Mouse (Mus musculus): ENCODE data around the gene Eif3g.

Gene Eif3g

DNA sequence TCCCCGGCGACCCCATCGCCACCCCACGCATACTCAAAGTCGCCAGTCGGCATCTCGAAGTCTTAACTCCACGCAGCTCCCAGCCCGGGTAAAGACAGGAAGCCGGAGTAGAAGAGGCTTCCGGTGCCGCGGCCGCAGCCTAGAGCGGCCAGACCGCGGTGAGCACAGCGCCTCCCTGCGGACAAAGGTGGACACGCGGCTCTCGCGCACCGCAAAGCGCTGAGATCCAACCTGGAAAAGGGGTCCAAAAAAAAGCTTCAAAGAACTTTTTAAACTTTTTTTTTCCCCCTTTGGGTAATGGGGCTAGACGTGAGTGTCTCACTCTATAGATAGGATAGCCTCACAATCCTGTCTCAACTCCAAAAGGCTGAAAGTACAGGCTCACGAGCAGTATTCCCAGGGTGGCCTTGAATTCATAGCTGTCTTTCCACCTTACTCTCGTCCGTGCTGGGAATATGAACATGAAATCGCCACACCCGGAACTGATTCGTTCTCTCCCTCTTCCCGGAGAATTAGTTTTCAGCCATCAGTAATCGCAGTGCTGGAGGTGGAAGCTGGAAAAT is at the start of gene Eif3g:
Eif3g (minus strand) TSS at position 113 of the 563 bp plus-strand sequence.
- peak; percentile 81 for DNase-seq (ENCODE audit: low spot score)

DNA sequence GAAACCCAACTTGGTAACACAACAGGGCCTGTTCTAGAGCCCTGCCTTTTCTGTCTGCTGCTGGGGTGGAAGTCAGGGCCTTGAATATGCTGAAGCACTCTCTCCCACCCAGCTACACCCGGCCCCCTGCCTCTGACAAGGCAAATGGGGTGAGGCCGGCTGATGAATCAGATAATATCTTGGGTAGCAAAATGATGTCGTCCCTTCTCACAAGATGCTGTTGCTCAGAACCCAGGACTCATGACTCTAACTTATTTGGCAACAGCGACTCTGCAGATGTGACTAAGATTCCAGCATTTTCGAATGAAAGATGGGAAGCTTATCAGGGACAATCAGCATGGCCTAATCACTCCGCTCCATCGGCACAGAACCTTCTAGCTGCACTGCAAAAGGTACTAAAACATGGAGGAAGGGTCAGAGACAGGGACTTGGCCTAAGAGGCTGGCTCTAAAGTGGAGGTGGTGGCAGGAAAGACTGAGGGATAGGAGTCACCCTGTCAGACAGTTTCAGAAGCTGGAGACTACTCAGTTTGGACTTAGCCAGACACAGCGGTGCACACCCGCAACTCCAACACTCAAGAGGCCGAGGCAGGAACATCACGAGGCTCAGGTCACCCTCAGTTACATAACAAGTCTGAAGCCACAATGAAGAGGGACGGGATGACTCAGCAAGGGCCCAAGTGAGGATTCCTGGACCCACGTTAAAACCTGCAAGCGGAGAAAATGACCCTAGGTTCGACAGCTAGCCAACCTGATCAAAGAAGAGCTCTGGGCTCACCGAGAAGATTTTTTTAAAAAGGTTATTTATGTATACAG is 47.9 kb upstream of the Eif3g start:
- DNase-seq (ENCODE audit: low spot score) = no peak

DNA sequence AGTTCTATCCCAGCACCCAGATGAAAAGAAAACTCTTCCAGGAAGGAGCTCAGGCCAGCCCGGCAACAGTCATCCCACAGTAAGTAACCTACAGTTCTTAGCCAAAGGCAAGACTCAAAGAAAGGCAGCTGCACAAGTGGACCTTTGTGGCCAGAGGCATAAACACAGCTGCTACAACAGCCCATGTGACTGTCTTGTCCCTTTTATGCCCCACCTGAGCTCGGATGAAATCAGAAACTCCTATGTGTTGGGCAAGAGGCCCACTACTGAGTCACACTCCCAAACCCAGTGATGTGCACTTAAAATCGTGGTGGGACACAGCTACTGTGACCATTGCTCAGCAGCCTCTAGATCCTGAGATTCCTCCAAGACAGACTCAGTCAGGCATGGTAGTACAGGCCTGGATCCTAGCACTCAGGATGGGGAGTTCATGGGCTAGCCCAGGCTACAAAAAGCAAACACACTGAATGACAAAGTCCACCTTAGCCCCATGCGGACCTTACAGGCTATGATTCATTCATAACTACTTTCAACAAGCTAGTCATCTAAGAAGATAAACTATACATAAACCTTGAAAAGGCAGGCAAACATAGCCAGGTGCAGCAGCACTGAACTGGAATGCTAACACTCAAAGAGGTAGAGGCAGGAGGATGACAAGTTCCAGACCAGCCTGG is 46.4 kb upstream of the Eif3g start:
- DNase-seq (ENCODE audit: low spot score) = no peak

DNA sequence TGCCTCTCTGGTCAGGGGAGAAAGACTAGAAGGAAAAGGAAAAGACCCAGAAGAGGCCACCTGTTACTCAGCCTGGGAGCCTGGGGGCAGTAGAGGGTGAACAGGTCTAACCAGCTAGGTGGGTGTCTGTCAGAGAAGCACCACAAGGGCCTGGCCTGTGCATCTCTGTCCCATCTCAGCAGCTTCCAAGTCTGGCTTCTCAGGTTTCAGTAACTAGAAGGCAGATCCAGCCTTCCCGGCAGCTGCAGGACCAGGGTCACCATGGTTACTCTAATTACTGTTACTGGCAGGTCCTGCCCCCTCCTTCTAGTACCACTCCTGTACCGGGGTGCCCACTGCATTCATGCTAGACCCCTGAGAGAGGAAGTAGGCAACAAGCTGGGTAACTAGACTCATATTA is 45.5 kb upstream of the Eif3g start:
- no peak for DNase-seq (ENCODE audit: low spot score)

DNA sequence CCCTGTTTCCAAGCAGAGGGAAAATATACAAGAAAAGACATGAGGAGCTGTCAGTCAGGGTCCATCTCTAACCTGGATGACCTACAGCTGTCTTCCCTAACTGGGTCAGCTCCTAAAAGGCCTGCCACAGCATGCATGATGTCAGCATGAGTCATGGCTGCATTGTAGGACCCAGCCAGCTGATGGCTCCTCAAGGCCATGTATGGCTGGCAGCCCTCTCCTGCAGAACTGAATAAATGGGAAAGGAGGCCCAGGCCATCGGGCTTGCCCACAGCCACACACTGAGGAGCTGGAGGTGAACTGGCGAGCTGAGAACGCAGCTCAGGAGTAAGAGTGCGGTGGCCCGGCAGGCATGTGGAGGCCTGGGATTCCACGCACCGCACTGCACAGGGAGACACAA is 45.0 kb upstream of the Eif3g start:
- DNase-seq (ENCODE audit: low spot score) = no peak

DNA sequence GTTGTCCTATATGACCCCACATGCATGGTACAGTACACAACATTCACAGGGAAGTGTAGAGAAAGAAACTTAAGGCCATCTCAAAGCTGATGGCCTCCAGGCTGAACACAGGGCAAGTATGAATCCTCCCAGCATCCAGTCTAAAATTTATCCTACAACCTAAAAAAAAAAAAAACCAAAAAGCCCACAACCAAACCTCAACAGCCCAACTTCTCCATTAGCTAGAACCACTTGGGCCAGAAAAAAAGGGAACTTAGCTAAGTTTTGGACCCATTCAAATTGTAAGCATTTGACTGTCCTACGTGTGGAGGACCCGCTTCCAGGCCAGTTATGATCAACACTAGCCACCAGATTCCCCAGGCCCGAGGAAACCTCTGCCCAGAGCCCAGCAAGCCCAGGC is 24.8 kb upstream of the Eif3g start:
- DNase-seq (ENCODE audit: low spot score) = no peak

DNA sequence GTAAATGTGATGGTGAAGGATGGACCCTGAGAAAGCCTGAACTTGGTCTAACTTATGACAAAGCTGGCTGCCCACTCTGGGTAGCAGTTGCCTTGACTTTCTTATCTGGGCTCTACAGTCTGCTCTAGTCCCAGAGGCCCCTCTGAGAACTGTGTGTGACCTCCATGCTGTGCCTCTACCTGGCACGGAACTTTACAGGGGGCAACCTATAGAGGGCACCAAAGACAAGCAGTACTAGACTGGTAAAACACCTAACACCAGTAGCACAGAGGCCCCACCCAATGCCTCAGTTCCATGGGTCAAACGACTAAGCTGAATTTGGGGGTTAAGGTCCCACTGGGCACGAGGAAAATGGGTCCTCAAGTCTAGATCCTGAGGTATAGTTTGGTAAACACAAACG is 17.7 kb upstream of the Eif3g start:
- peak; percentile 59 for DNase-seq (ENCODE audit: low spot score)

DNA sequence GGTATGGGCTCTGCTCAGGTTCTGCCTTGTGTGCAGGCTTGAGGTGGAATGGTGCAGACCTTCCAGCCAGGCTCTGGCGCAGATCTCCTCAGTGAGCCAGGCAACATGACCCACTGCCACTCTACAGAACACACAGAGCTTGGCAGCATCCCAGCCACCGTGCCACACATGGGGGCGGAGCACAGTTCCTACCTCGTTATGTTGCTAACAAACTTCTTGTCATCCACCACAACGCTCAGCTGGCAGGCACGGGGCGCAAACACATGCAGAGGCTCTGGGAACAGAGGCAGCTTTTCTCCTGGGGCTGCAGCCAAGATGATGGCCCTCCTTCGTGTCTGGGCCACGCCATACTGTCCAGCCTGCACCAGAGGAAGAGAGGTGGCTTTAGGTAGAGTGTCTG is 11.5 kb upstream of the Eif3g start:
- no peak for DNase-seq (ENCODE audit: low spot score)

DNA sequence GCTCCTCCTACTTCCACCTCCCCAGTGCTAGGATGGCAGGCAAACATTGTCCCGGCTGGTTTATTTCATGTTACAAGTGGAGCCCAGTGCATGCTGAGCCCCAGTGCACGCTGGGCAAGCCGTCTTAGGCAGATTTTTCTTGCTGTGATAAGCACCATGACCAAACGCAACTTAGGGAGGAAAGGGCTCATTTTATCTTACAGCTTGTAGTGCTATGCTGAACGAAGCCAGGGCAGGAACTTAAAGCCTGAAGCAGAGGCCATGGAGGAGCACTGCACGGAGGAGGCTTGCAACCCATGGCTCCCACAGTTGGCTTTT is 3.7 kb upstream of the Eif3g start:
- DNase-seq (ENCODE audit: low spot score) = no peak

DNA sequence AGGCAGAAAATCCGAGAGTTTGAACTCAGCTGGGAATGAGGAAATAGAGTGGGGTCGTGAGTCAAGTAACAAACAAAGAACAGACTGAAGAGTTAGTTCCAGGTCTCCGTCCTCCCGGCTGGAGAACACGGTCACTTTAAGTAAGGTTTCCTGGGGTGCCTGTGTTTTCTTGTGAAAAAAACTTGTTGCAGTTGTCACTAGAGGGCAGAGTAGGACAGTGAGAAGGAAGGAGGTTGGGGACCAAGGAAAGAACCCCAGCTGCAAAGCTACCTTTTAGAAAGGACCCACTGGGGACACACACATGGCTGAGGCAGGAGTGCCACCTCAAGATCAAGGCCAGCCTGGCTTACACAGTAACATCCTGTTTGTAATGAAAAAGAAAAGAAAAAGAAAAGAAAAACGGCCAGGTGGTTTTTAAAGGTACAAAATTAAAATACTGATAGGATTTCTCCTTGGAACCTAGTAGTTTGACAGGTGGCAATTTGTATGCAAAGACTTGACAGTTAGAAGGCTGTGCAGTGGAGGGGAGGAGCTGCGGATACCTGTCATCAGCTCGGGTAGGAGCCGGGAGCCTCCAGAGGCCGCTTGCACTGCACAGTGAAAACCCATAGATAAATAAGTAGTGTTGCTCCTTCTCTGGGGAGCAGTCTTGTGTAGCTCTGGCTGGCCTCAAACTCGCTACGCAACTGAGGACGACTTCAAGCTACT is 3.2 kb upstream of the Eif3g start:
- peak; percentile 68 for DNase-seq (ENCODE audit: low spot score)

DNA sequence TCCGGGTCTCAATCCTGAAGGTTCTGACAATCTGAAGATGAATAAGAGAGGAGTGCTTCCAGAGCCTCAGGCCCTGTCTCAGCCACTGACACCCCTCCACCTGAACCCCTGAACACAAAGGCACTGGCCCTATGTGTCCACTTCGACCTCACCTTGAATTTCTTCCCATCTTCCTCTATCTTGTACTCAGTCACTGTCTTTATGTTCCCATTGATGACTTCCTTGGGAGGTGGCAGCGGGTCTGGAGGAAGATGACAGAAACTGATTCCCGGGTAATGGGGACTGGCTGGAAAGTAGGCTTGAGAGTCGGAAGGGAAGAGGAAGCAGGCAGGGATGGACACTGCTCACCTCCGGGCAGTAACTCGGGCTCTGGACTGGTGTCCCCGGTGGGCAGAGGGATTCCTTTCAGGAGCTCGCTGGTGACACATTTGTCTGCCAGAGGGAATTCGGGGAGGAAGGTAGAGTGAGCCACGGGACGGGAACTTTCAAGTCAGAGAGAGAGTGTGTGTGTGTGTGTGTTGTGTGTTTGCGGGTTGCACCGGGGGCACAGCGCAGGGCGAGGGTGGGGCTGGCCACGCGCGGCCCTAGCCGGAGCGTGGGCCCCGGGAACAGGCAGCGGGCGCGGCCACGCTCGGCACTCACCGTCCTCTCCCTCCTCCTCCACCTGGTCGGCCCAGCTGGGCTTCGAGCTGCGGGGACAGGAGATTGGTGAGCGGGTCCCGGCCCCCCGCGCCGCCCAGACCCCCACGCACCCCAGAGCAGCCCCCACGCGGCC is 500 bp downstream of the Eif3g start:
- DNase-seq (ENCODE audit: low spot score) = no peak

DNA sequence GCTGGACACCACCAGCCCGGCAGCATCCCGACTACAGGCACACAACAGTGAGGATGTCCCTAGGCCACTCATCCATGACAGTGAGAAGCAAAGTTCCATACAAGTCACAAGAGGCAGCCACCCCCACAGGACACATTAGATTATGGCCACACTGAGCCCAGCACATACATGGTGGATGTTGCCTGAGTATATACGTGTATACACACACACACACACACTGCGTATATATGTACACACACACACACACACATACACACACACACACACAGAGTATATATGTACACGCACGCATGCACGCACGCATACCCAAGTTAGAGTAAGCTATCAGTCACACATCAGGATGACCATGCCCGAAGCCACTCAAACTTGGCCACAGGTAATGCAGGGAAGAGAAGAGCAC is 3.0 kb downstream of the Eif3g start:
- DNase-seq (ENCODE audit: low spot score) = no peak

DNA sequence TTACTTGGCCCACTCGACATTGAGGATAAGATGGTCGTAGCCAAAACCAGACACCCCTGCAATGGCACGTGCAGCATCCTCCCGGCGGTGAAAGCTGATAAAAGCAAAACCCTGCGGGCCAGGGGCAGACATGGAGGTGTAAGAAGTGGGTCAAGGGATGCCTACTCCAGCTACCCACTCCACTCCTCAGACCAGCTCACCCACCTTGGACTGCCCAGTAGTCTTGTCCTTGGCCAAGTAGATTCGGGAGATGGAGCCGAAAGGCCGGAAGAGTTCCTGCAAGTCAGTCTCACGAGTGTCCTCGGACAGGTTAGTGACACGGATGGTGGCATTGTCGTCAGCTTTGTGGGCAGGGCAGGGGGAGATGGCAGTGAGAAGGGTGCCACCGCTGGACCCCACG is 3.8 kb downstream of the Eif3g start:
- no peak for DNase-seq (ENCODE audit: low spot score)

DNA sequence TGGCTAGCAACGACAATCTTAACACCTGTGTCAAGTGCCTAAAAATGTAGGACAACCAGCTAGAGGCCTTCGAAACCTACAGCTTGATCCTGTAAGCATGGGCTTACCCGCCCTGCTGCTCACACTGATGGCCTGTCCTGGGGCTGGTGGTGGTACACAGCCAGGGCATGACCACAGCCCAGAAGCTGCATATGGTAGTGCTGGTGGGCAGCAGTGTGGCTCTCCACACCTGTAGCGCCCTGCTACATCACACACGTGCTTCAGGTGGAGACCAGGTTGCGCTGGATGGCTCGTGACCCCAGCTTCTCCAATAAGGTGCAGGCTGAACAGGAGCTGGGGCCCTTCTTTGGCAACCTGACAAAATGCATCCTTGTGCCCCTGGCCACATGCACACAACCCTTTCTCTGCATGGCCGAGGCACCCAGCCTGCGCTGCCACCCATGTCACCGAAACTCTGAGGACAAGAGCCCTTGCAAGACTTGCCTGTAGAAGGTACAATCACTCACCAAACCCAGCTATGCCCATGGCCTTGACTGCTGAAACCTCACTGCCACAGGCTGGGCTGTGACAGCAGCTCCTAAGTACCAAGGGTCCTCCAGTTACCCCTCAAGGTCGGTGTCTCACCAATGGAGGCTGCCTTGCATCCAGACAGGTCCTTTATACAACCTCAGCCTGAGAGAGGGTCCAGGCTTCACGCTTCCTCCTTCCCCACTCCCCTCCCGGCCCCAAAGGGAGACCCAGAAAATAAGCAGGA is 4.7 kb downstream of the Eif3g start:
- DNase-seq (ENCODE audit: low spot score) = no peak

DNA sequence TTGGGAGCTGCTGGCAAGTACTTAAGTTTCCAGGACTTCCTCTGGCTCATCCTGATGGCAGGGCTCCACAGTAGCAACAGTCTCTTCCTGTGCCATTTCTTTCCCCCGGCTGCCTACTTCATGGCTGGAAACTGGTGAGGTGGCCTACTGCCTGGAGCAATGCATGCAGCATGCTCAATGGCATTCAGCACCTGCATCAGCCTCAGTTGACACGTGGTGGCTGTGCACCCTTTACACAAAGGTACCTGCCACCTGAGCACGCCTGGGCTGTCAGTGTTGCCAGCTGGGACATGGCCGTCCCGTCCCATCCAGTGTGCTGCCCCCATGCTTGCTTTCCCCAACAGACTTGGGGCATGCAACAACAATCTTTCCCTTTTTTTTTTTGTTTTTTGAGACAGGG is 5.4 kb downstream of the Eif3g start:
- no peak for DNase-seq (ENCODE audit: low spot score)

DNA sequence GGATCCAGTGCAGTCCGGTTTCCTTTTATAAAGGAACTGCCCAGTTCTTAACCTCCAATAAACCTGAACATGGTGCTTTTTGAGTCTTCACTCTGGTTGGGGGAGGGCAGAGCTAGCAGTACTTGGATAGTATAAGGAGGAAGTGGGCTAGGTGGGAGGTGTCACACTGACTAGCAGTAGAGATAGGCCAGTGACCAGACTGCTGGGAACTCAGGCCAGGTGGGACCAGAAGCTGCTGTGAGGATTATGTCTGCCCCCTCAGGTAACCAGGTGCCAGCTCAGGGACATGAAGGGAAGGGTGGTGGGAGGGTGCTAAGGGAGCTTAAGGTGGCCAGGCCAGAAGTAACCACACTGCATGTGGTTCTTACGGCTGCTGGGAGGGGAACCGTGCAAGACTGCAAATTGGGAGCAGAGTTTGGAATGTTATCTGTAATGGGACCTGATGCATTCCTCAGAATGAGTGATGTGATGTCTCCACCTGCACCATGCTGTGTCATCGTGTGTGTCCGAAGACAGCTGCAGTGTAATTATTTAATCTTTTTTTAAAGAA is 6.2 kb downstream of the Eif3g start:
- no peak for DNase-seq (ENCODE audit: low spot score)

DNA sequence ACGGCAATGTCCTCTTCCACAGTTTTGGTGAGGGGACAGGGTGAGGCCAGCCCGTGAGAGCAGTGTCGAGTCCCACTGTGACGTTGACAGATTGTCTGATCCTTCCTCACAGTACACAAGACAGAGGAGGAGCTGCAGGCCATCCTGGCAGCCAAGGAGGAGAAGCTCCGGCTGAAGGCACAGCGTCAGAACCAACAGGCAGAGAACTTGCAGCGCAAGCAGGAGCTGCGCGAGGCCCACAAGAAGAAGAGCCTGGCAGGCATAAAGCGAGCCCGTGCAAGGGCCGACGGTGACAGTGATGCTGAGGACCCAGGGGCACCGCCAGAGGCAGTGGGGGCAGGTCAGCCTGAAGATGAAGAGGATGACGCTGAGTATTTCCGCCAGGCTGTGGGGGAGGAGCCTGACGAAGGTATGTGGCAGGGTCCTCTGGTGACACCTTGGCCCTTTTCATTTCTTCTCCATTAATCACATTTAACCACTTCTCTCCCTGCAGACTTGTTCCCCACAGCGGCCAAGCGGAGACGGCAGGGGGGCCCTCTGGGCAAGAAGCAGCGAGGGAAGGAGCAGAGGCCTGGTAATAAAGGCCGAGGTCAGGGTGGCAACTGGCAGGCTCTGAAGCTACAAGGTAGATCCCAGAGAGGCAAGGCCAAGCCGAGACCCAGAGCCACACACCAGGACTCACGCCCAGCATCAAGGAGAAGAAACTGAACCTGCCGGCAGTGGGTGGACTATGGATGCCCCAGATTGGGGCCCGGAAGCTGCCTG is 6.9 kb downstream of the Eif3g start:
- no peak for DNase-seq (ENCODE audit: low spot score)

DNA sequence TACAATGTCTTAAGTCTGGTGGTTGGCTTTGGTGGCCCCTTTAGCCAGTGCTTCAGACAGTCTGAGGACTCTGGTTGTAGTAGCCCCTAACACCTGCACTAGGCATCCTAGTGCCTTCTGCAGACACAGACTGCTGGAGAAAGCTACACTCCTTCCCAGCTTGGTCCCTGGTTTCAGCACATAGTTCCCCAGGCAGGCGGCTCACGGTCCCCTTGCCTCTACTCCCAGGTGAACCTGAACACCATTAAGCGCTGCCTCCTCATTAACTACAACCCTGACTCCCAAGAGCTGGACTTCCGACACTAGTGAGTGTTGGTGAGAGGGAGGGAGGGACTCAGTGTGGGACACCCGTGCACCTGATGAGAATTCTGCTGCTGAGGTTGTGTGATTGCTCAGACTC is 8.0 kb downstream of the Eif3g start:
- DNase-seq (ENCODE audit: low spot score) = no peak

DNA sequence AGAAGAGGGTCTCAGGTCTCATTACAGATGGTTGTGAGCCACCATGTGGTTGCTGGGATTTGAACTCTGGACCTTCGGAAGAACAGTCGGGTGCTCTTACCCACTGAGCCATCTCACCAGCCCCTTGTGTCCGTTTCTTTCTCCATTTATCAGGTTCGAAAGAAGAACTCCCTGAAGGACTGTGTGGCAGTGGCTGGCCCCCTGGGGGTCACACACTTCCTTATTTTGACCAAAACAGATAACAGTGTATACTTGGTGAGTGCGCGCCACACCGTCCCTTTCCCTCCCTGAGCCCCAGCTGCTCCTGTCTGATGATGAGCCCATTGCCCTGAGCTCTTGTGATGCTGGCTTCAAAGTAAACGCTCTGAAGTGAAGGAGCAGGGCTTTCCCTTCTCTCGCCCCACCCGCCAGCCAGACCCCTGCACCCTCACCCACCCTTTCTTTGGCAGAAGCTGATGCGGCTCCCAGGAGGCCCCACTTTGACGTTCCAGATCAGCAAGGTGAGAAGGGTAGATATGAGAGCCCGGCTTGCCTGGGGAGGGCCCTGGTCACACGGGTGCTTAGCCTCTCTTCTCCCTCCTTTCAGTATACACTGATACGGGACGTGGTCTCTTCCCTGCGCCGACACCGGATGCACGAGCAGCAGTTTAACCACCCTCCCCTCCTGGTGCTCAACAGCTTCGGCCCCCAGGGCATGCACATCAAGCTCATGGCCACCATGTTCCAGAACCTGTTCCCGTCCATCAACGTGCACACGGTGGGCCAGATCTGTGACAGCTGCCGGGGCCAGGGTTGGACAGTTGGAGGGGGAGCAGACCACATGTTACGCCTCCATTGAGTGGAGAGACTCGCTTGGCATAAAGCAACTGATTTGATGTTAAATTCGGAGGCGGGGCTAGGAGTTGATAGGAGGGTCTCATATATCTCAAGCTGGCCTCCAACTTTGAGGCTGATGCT is 9.0 kb downstream of the Eif3g start:
- peak; percentile 74 for DNase-seq (ENCODE audit: low spot score)
